Mouse (Mus musculus): ENCODE results near the gene Ppp2r2d. TPM values are rescaled to one million over a fixed set of nuclear protein-coding genes. Genes with fewer than 3 reads are reported as not detected.

Ppp2r2d gene
- polyA plus RNA-seq, 1 experiment from 2014 or later: 80.0 TPM

DNA sequence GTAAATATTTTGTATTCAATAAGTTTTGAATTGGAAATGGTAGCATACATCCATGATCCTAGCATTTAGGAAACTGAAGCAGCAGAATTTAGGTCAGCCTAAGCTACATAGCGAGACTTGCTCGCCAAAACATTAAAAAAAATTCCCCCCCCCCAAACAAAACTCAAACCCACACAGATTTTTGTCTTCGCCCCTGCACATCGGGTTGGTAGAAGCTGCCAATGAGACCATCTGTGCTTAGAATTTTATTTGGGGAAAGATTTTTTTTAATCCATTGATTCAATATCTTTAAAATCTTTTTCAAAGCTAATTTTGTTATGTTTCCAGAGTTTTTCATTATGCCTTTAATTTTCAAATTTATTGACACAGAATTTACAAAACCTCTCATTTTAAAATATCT is 82.6 kb downstream of the Ppp2r2d start:
- Histone ChIP-seq H3K4me3 (ENCODE audit: low read depth, low read length) (no peak overlapping the region), H3K9ac (ENCODE audit: low read depth, low read length) (no peak overlapping the region), H3K4me2 (replicated peaks; ENCODE audit: low read depth, low read length) (no peak overlapping the region), H3K27me3 (ENCODE audit: control insufficient read depth, insufficient read depth, low read length) (no peaks in the 10 kb centered on the region), H3K36me3 (ENCODE audit: control insufficient read depth, insufficient read depth, low read length) (no peaks in the 10 kb centered on the region), H3K27ac (ENCODE audit: low read depth, low read length) (no peak overlapping the region), H3K9me3 (ENCODE audit: control insufficient read depth, low read length) (no peaks in the 10 kb centered on the region), H3K4me1 (replicated peaks; ENCODE audit: control insufficient read depth, insufficient read depth, low read length) (no peaks in the 10 kb centered on the region)
- DNase-seq (ENCODE audit: low spot score): no peak
- WGBS: 88% methylated on average over 4 of the region's 4 CpGs
- ATAC-seq (ENCODE audit: low FRiP score): no peak

Other genes starting within 250 kb of the Ppp2r2d start
- 16.4 and 17.1 TPM in 2 replicates for gene Mapk1ip1, start 194 bp downstream of the Ppp2r2d start, polyA plus RNA-seq (2014; fragmentation: Nextera tagmentation; extraction: Ambion mirVana)
- 99.4 and 106 TPM in 2 replicates for gene Bnip3, start 63.4 kb downstream of the Ppp2r2d start, polyA plus RNA-seq (2014; fragmentation: Nextera tagmentation; extraction: Ambion mirVana)
- gene Jakmip3, start 94.7 kb downstream of the Ppp2r2d start, polyA plus RNA-seq (2014; fragmentation: Nextera tagmentation; extraction: Ambion mirVana): 1.5 and 2.1 TPM in 2 replicates
- 231 and 251 TPM in 2 replicates for gene Dpysl4, start 239.9 kb downstream of the Ppp2r2d start, polyA plus RNA-seq (2014; fragmentation: Nextera tagmentation; extraction: Ambion mirVana)